ENCODE assay signal across 7 mouse cellular contexts in genomic region chr9:111118252-111118890, GRCm38 (mm10). TPM values are rescaled to one million over a fixed set of nuclear protein-coding genes. Genes with fewer than 3 reads are reported as not detected.
DNase-seq lines count a peak whose midpoint lies in the region; ATAC-seq and TF ChIP-seq lines count a peak whose summit lies in the region.

No protein-coding gene starts in this region.

- TF ChIP-seq CTCF in gastrocnemius, adult 2 months (IDR thresholded peaks at IDR 0.05) = no peak; the same call in 1 of the 2 replicates

- DNase-seq in R1 (ENCODE audit: low read depth, low spot score) = peak; percentile 72
- DNase-seq in cerebellum, adult 9-10 months = peak; percentile 55
- DNase-seq in gastrocnemius, adult 2 months = peak; percentile 80
- peak; percentile 42 for DNase-seq in left cerebral cortex, postnatal 4 days
- peak; percentile 94 for DNase-seq in midbrain, embryonic 11.5 days (ENCODE audit: low spot score, missing footprints)
- peak; percentile 60 to 64 for DNase-seq in spleen, postnatal 10 days (ENCODE audit: low spot score in 2 of 2)

- peak overlapping the region; percentile 76 for H3K9ac ChIP-seq in hindbrain, embryonic 15.5 days
- H3K9ac ChIP-seq in midbrain, embryonic 11.5 days (ENCODE audit: low read length) = peak overlapping the region; percentile 90

- intact Hi-C loops in gastrocnemius, adult 2 months (cut with DNase I) = loop anchor here (5.0 kb wide), 2 partner anchors 34 to 154 kb away; partner anchors contain the start of genes Epm2aip1 and Mlh1
- intact Hi-C loops in left cerebral cortex, postnatal 4 days (cut with DNase I) = no loop called here

- peak overlapping the region; percentile 96 for H3K27ac ChIP-seq in gastrocnemius, adult 2 months
- H3K27ac ChIP-seq in hindbrain, embryonic 15.5 days (replicated peaks) = peak overlapping the region; percentile 86
- H3K27ac ChIP-seq in midbrain, embryonic 11.5 days (ENCODE audit: low read depth, low read length) = peak overlapping the region; percentile 70

- H3K4me2 ChIP-seq in hindbrain, embryonic 15.5 days = peak overlapping the region; percentile 84
- H3K4me2 ChIP-seq in midbrain, embryonic 11.5 days = peak overlapping the region; percentile 83

- no peaks in the 10 kb centered on the region for H3K27me3 ChIP-seq in hindbrain, embryonic 15.5 days
- no peaks in the 10 kb centered on the region for H3K27me3 ChIP-seq in midbrain, embryonic 11.5 days (ENCODE audit: control insufficient read depth, insufficient read depth, low read length)

- H3K4me1 ChIP-seq in hindbrain, embryonic 15.5 days (replicated peaks) = peaks cover 29% of the 10 kb centered on the region
- peaks cover 15% of the 10 kb centered on the region for H3K4me1 ChIP-seq in midbrain, embryonic 11.5 days (ENCODE audit: control insufficient read depth, insufficient read depth, low read length)

- 0% methylated on average over 32 of the region's 52 CpGs for WGBS in hindbrain, embryonic 15.5 days
- under 1% methylated on average over 49 of the region's 52 CpGs for WGBS in midbrain, embryonic 11.5 days

- ATAC-seq in hindbrain, embryonic 15.5 days (ENCODE audit: low FRiP score, low read depth) = peak; percentile 94
- ATAC-seq in midbrain, embryonic 11.5 days (ENCODE audit: low FRiP score) = peak; percentile 93

- peak overlapping the region; percentile 82 for H3K4me3 ChIP-seq in gastrocnemius, adult 2 months
- peak overlapping the region; percentile 74 for H3K4me3 ChIP-seq in hindbrain, embryonic 15.5 days
- H3K4me3 ChIP-seq in midbrain, embryonic 11.5 days (ENCODE audit: low read depth, low read length) = peak overlapping the region; percentile 76

- H3K9me3 ChIP-seq in hindbrain, embryonic 15.5 days = no peaks in the 10 kb centered on the region
- no peaks in the 10 kb centered on the region for H3K9me3 ChIP-seq in midbrain, embryonic 11.5 days (ENCODE audit: control insufficient read depth, low read length)

- H3K36me3 ChIP-seq in hindbrain, embryonic 15.5 days = no peaks in the 10 kb centered on the region
- no peaks in the 10 kb centered on the region for H3K36me3 ChIP-seq in midbrain, embryonic 11.5 days (ENCODE audit: control insufficient read depth, insufficient read depth, low read length)

RNA-seq across cellular contexts. Expression of gene Lrrfip2, which starts 1.0 kb away (rescaled TPM):
- 10 to 100 TPM; 72.6 to 74.8 TPM for total RNA-seq in gastrocnemius, adult 2 months (2021)
- 45.9 and 47.8 TPM in 2 replicates for polyA plus RNA-seq in hindbrain, embryonic 15.5 days (2015; fragmentation: Nextera tagmentation; extraction: Ambion mirVana)
- 10 to 100 TPM; 37.9 to 45.8 TPM for total RNA-seq in left cerebral cortex, postnatal 4 days (2021)
- 46.3 and 49.9 TPM in 2 replicates for polyA plus RNA-seq in midbrain, embryonic 11.5 days (2014; fragmentation: Nextera tagmentation; extraction: Ambion mirVana)

Comparison
In these comparisons a context has a peak if more than half of its experiments do, and no peak if none do; other contexts are left out.
1. Peak in every context shown above with its lines: DNase-seq, ATAC-seq, H3K4me3 ChIP-seq and H3K27ac ChIP-seq.
2. DNase-seq: peak in every context shown above with its lines; median percentile 94 in midbrain, embryonic 11.5 days; 80 in gastrocnemius, adult 2 months; 72 in R1; 62 in spleen, postnatal 10 days; 55 in cerebellum, adult 9-10 months; 42 in left cerebral cortex, postnatal 4 days.